Mouse (Mus musculus): ENCODE measurements around the gene Mtch1. TPM values are rescaled to one million over a fixed set of nuclear protein-coding genes. Genes with fewer than 3 reads are reported as not detected.

Gene Mtch1
- total and polyA plus RNA-seq, 3 experiments, result 143 to 233 (median 147) TPM

DNA sequence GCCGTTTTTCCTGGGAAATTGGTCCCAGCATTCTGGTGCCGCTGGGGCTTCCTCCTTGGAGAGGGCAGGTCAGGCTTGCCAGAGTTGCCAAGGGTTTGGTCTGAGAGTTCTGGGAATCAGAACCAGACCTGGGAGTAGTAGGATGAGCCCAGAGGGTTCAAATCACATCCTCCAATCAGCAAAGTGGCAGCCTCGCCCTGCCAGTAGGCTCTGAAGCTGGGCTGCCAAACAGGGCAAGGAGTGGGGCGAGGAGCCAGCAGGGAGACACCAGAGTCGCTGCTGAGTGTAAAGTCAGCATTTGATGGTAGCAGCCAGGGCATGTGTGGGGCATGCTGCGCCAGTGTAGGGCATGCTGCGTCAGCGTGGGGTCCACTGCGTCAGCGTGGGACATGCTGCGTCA is 41.2 kb upstream of the Mtch1 start:
- Histone ChIP-seq H3K9ac (ENCODE audit: control insufficient read depth, low read depth, low read length, poor library complexity, severe bottlenecking) (no peak overlapping the region), H3K9me3 (replicated peaks; ENCODE audit: insufficient read depth, low read length) (no peaks in the 10 kb centered on the region), H3K36me3 (ENCODE audit: control insufficient read depth in 1 of 2, insufficient read depth in 2 of 2, low read length in 2 of 2) (peaks cover 0 to 10% of the 10 kb centered on the region in 2 experiments; a peak in 2 of 4 replicates), H3K4me3 (ENCODE audit: control insufficient read depth in 1 of 2, insufficient read depth in 1 of 2, low read depth in 2 of 2, low read length in 2 of 2) (no peak overlapping the region), H3K27me3 (ENCODE audit: control insufficient read depth in 1 of 2, insufficient read depth in 2 of 2, low read length in 2 of 2) (no peaks in the 10 kb centered on the region), H3K27ac (ENCODE audit: control insufficient read depth, low read depth, low read length) (no peak overlapping the region), H3K4me1 (ENCODE audit: control insufficient read depth in 1 of 2, insufficient read depth in 2 of 2, low read length in 2 of 2) (peaks cover 6 to 22% of the 10 kb centered on the region in 2 experiments), H3K79me2 (ENCODE audit: control insufficient read depth, insufficient read depth, low read length, poor library complexity) (no peaks in the 10 kb centered on the region)
- no peak for DNase-seq (ENCODE audit: low read depth, low spot score)
- TF ChIP-seq MEF2A (IDR thresholded peaks at IDR 0.05; ENCODE audit: extremely low read depth, insufficient replicate concordance, low read depth, low read length, poor library complexity, severe bottlenecking) (no peak), EP300 (IDR thresholded peaks at IDR 0.05; ENCODE audit: low read depth in 1 of 2, low read length in 2 of 2) (no peak), TAL1 (IDR thresholded peaks at IDR 0.05; ENCODE audit: low read length) (no peak), POLR2AphosphoS5 (IDR thresholded peaks at IDR 0.05; ENCODE audit: borderline replicate concordance, low read depth, low read length) (no peak), MAZ (IDR thresholded peaks at IDR 0.05; ENCODE audit: low read depth, low read length) (no peak), JUND (IDR thresholded peaks at IDR 0.05; ENCODE audit: low read depth, low read length) (no peak), ZMIZ1 (IDR thresholded peaks at IDR 0.05; ENCODE audit: low read depth, low read length) (no peak), GATA1 (IDR thresholded peaks at IDR 0.05; ENCODE audit: low read depth, low read length) (no peak)

DNA sequence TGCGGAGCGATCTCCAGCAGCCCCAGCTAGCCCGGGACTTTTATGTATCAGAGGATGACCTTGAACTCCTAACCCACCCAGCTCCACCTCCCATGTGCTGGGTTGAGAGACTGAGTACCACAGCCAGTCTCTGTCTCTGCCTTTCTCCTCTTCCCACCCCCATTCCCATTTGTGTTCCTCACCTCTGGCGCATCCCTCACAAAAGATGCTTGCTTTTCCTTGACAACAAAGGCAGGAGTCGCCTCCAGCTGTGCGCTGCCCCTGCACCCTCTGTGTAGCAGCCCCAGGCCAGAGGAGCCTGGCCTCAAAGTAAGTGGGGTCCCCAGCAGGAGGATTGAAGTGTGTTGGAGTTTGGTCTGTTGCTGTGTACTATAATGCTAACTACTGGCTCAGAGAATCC is 38.0 kb upstream of the Mtch1 start:
- no peaks in the 10 kb centered on the region for H3K79me2 ChIP-seq (ENCODE audit: control insufficient read depth, insufficient read depth, low read length, poor library complexity)
- H3K27me3 ChIP-seq (ENCODE audit: control insufficient read depth in 1 of 2, insufficient read depth in 2 of 2, low read length in 2 of 2), result no peaks in the 10 kb centered on the region
- TF ChIP-seq UBTF (IDR thresholded peaks at IDR 0.05; ENCODE audit: borderline replicate concordance, insufficient read depth, low read depth, low read length) (no peak), HCFC1 (IDR thresholded peaks at IDR 0.05; ENCODE audit: low read depth, low read length) (no peak), NELFE (IDR thresholded peaks at IDR 0.05; ENCODE audit: low read depth, low read length) (no peak), USF1 (IDR thresholded peaks at IDR 0.05; ENCODE audit: low read depth, low read length) (no peak)
- no peak overlapping the region for H3K4me3 ChIP-seq (ENCODE audit: control insufficient read depth in 1 of 2, insufficient read depth in 1 of 2, low read depth in 2 of 2, low read length in 2 of 2)
- H3K4me1 ChIP-seq (ENCODE audit: control insufficient read depth in 1 of 2, insufficient read depth in 2 of 2, low read length in 2 of 2), result peaks cover 0 to 7% of the 10 kb centered on the region in 2 experiments; a peak in 2 of 4 replicates
- no peak overlapping the region for H3K27ac ChIP-seq (ENCODE audit: control insufficient read depth, low read depth, low read length)
- H3K36me3 ChIP-seq (ENCODE audit: control insufficient read depth in 1 of 2, insufficient read depth in 2 of 2, low read length in 2 of 2), result no peaks in the 10 kb centered on the region
- H3K9ac ChIP-seq (ENCODE audit: control insufficient read depth, low read depth, low read length, poor library complexity, severe bottlenecking), result no peak overlapping the region
- H3K9me3 ChIP-seq (replicated peaks; ENCODE audit: insufficient read depth, low read length), result no peaks in the 10 kb centered on the region
- DNase-seq (ENCODE audit: low read depth, low spot score), result no peak

- Histone ChIP-seq H3K9ac (ENCODE audit: control insufficient read depth, low read depth, low read length, poor library complexity, severe bottlenecking) (no peak overlapping the region), H3K27ac (ENCODE audit: control insufficient read depth, low read depth, low read length) (no peak overlapping the region), H3K4me1 (ENCODE audit: control insufficient read depth in 1 of 2, insufficient read depth in 2 of 2, low read length in 2 of 2) (peaks cover 0 to 9% of the 10 kb centered on the region in 2 experiments; a peak in 2 of 4 replicates), H3K36me3 (ENCODE audit: control insufficient read depth in 1 of 2, insufficient read depth in 2 of 2, low read length in 2 of 2) (no peaks in the 10 kb centered on the region; a peak in 1 of 4 replicates), H3K4me3 (ENCODE audit: control insufficient read depth in 1 of 2, insufficient read depth in 1 of 2, low read depth in 2 of 2, low read length in 2 of 2) (no peak overlapping the region), H3K79me2 (ENCODE audit: control insufficient read depth, insufficient read depth, low read length, poor library complexity) (no peaks in the 10 kb centered on the region), H3K9me3 (replicated peaks; ENCODE audit: insufficient read depth, low read length) (no peaks in the 10 kb centered on the region), H3K27me3 (ENCODE audit: control insufficient read depth in 1 of 2, insufficient read depth in 2 of 2, low read length in 2 of 2) (no peaks in the 10 kb centered on the region)
- TF ChIP-seq ZKSCAN1 (IDR thresholded peaks at IDR 0.05; ENCODE audit: low read depth, low read length) (no peak), MXI1 (IDR thresholded peaks at IDR 0.05; ENCODE audit: low read depth, low read length) (no peak), SIN3A (IDR thresholded peaks at IDR 0.05; ENCODE audit: low read length) (no peak), MEF2A (IDR thresholded peaks at IDR 0.05; ENCODE audit: extremely low read depth, insufficient replicate concordance, low read depth, low read length, poor library complexity, severe bottlenecking) (no peak)
- DNase-seq (ENCODE audit: low read depth, low spot score), result no peak
These were observed 37.2 kb upstream of the Mtch1 start for GRCm38 (mm10) chr17:29384850-29385438.
